Mouse (Mus musculus): ENCODE results near the gene Ctnnd2. TPM values are rescaled to one million over a fixed set of nuclear protein-coding genes. Genes with fewer than 3 reads are reported as not detected.

The Ctnnd2 gene
- polyA plus RNA-seq, 1 experiment, result 87.7 TPM

- no peaks in the 10 kb centered on the region for H3K4me1 ChIP-seq (ENCODE audit: control insufficient read depth, insufficient read depth, low read length)
- H3K27me3 ChIP-seq (ENCODE audit: control insufficient read depth, insufficient read depth, low read length), result no peaks in the 10 kb centered on the region
- H3K4me3 ChIP-seq (replicated peaks; ENCODE audit: insufficient read depth, low read depth, low read length), result no peak overlapping the region
- no peak overlapping the region for H3K27ac ChIP-seq (ENCODE audit: insufficient read depth, low read length)
- DNase-seq, result no peak
- WGBS, result 91% methylated on average over 12 of the region's 12 CpGs
- TF ChIP-seq POLR2A (IDR thresholded peaks at IDR 0.05; ENCODE audit: borderline replicate concordance, insufficient read depth, low read length) (no peak), CTCF (IDR thresholded peaks at IDR 0.05; ENCODE audit: borderline replicate concordance, insufficient read depth, low read depth, low read length) (no peak)
Observed at GRCm38 (mm10) chr15:30550956-30551355, 378.6 kb downstream of the Ctnnd2 start.

- Histone ChIP-seq H3K4me1 (ENCODE audit: control insufficient read depth, insufficient read depth, low read length) (no peaks in the 10 kb centered on the region), H3K27me3 (ENCODE audit: control insufficient read depth, insufficient read depth, low read length) (no peaks in the 10 kb centered on the region), H3K4me3 (replicated peaks; ENCODE audit: insufficient read depth, low read depth, low read length) (no peak overlapping the region), H3K27ac (ENCODE audit: insufficient read depth, low read length) (no peak overlapping the region)
- no peak for DNase-seq
- TF ChIP-seq POLR2A (IDR thresholded peaks at IDR 0.05; ENCODE audit: borderline replicate concordance, insufficient read depth, low read length), result no peak
- TF ChIP-seq CTCF (IDR thresholded peaks at IDR 0.05; ENCODE audit: borderline replicate concordance, insufficient read depth, low read depth, low read length), result no peak
- WGBS, result 73% methylated on average over 2 of the region's 2 CpGs
Observed at GRCm38 (mm10) chr15:30553910-30554406, 381.6 kb downstream of the Ctnnd2 start.

DNA sequence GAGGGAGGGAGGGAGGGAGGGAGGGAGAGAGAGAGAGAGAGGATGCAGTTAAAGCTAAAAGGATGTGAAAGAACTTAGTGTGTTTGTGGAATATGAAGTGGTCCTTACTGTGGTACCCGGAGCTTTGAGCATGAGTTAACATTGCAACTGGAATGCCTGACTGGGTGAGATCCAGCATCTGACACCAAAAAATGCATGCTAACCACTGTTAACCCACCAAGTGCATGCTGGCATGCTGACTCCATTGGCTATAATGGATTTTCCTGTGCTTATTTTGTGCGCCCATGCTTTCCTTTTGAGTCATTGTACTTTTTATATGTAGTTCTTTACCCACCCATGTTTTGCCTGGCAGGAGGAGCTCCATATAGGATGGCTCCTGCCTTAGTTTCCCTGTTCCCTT is 383.4 kb downstream of the Ctnnd2 start:
- no peaks in the 10 kb centered on the region for H3K27me3 ChIP-seq (ENCODE audit: control insufficient read depth, insufficient read depth, low read length)
- DNase-seq, result no peak
- no peak for TF ChIP-seq POLR2A (IDR thresholded peaks at IDR 0.05; ENCODE audit: borderline replicate concordance, insufficient read depth, low read length)
- no peak for TF ChIP-seq CTCF (IDR thresholded peaks at IDR 0.05; ENCODE audit: borderline replicate concordance, insufficient read depth, low read depth, low read length)
- no peak overlapping the region for H3K27ac ChIP-seq (ENCODE audit: insufficient read depth, low read length)
- 85% methylated on average over 2 of the region's 2 CpGs for WGBS
- no peaks in the 10 kb centered on the region for H3K4me1 ChIP-seq (ENCODE audit: control insufficient read depth, insufficient read depth, low read length)
- H3K4me3 ChIP-seq (replicated peaks; ENCODE audit: insufficient read depth, low read depth, low read length), result no peak overlapping the region

GRCm38 (mm10) chr15:30562375-30562774 is 390.0 kb downstream of the Ctnnd2 start:
- Histone ChIP-seq H3K27ac (ENCODE audit: insufficient read depth, low read length) (no peak overlapping the region), H3K4me1 (ENCODE audit: control insufficient read depth, insufficient read depth, low read length) (no peaks in the 10 kb centered on the region), H3K4me3 (replicated peaks; ENCODE audit: insufficient read depth, low read depth, low read length) (no peak overlapping the region), H3K27me3 (ENCODE audit: control insufficient read depth, insufficient read depth, low read length) (no peaks in the 10 kb centered on the region)
- DNase-seq, result no peak
- TF ChIP-seq POLR2A (IDR thresholded peaks at IDR 0.05; ENCODE audit: borderline replicate concordance, insufficient read depth, low read length) (no peak), CTCF (IDR thresholded peaks at IDR 0.05; ENCODE audit: borderline replicate concordance, insufficient read depth, low read depth, low read length) (no peak)
- WGBS, result 82% methylated on average over 5 of the region's 5 CpGs

GRCm38 (mm10) chr15:30564594-30564993 is 392.2 kb downstream of the Ctnnd2 start:
- no peak overlapping the region for H3K4me3 ChIP-seq (replicated peaks; ENCODE audit: insufficient read depth, low read depth, low read length)
- H3K4me1 ChIP-seq (ENCODE audit: control insufficient read depth, insufficient read depth, low read length), result no peaks in the 10 kb centered on the region
- no peak overlapping the region for H3K27ac ChIP-seq (ENCODE audit: insufficient read depth, low read length)
- no peak for DNase-seq
- no peaks in the 10 kb centered on the region for H3K27me3 ChIP-seq (ENCODE audit: control insufficient read depth, insufficient read depth, low read length)
- TF ChIP-seq CTCF (IDR thresholded peaks at IDR 0.05; ENCODE audit: borderline replicate concordance, insufficient read depth, low read depth, low read length) (no peak), POLR2A (IDR thresholded peaks at IDR 0.05; ENCODE audit: borderline replicate concordance, insufficient read depth, low read length) (no peak)
- 93% methylated on average over 2 of the region's 2 CpGs for WGBS

- TF ChIP-seq POLR2A (IDR thresholded peaks at IDR 0.05; ENCODE audit: borderline replicate concordance, insufficient read depth, low read length), result no peak
- TF ChIP-seq CTCF (IDR thresholded peaks at IDR 0.05; ENCODE audit: borderline replicate concordance, insufficient read depth, low read depth, low read length), result no peak
- Histone ChIP-seq H3K4me1 (ENCODE audit: control insufficient read depth, insufficient read depth, low read length) (no peaks in the 10 kb centered on the region; the same call in 1 of the 2 replicates), H3K4me3 (replicated peaks; ENCODE audit: insufficient read depth, low read depth, low read length) (no peak overlapping the region), H3K27ac (ENCODE audit: insufficient read depth, low read length) (no peak overlapping the region), H3K27me3 (ENCODE audit: control insufficient read depth, insufficient read depth, low read length) (no peaks in the 10 kb centered on the region)
- DNase-seq, result peak; percentile 23 to 51
- 16% methylated on average over 8 of the region's 8 CpGs for WGBS
Observed at GRCm38 (mm10) chr15:30570254-30570800, 397.9 kb downstream of the Ctnnd2 start.

- Histone ChIP-seq H3K27ac (ENCODE audit: insufficient read depth, low read length) (no peak overlapping the region), H3K4me3 (replicated peaks; ENCODE audit: insufficient read depth, low read depth, low read length) (no peak overlapping the region), H3K4me1 (ENCODE audit: control insufficient read depth, insufficient read depth, low read length) (no peaks in the 10 kb centered on the region), H3K27me3 (ENCODE audit: control insufficient read depth, insufficient read depth, low read length) (no peaks in the 10 kb centered on the region)
- WGBS, result 17% methylated on average over 5 of the region's 5 CpGs
- TF ChIP-seq POLR2A (IDR thresholded peaks at IDR 0.05; ENCODE audit: borderline replicate concordance, insufficient read depth, low read length) (no peak), CTCF (IDR thresholded peaks at IDR 0.05; ENCODE audit: borderline replicate concordance, insufficient read depth, low read depth, low read length) (no peak)
- peak in 1 of 2 experiments; percentile 21 for DNase-seq
Observed at GRCm38 (mm10) chr15:30587446-30587845, 415.1 kb downstream of the Ctnnd2 start.

GRCm38 (mm10) chr15:30590865-30591264 is 418.5 kb downstream of the Ctnnd2 start:
- DNase-seq, result no peak
- no peaks in the 10 kb centered on the region for H3K27me3 ChIP-seq (ENCODE audit: control insufficient read depth, insufficient read depth, low read length)
- 94% methylated on average over 6 of the region's 6 CpGs for WGBS

More at GRCm38 (mm10) chr15:30590865-30591264, 418.5 kb downstream of the Ctnnd2 start:
- Histone ChIP-seq H3K4me1 (ENCODE audit: control insufficient read depth, insufficient read depth, low read length) (no peaks in the 10 kb centered on the region), H3K4me3 (replicated peaks; ENCODE audit: insufficient read depth, low read depth, low read length) (no peak overlapping the region), H3K27ac (ENCODE audit: insufficient read depth, low read length) (no peak overlapping the region)
- TF ChIP-seq CTCF (IDR thresholded peaks at IDR 0.05; ENCODE audit: borderline replicate concordance, insufficient read depth, low read depth, low read length) (no peak), POLR2A (IDR thresholded peaks at IDR 0.05; ENCODE audit: borderline replicate concordance, insufficient read depth, low read length) (no peak)

Measured in cerebellum, adult 2 months (tissue).